Mouse (Mus musculus): ENCODE measurements around the gene Ergic1.

- TF ChIP-seq CTCF (IDR thresholded peaks at IDR 0.05; ENCODE audit: control insufficient read depth, insufficient read depth, insufficient read length) = no peak
- TF ChIP-seq MAX (IDR thresholded peaks at IDR 0.05) = no peak
- no peak for TF ChIP-seq FOSL1 (IDR thresholded peaks at IDR 0.05; ENCODE audit: insufficient read depth, low read length, poor library complexity, severe bottlenecking)
Measured at GRCm38 (mm10) chr17:26549148-26549809, 12.0 kb upstream of the Ergic1 start.
